Mouse (Mus musculus) urinary bladder, postnatal 4 days (tissue): ENCODE data around the gene Hebp2.
"Not testable (repeated sequence)": the region's sequence is repeated elsewhere in the genome, so short reads cannot be mapped to it uniquely, and the experiment has no call there.

ENCODE experiments used
- DNase-seq, 2 experiments: peaks; one replicate each; pipeline ENCODE4 v3.0.0; 2021 to 2022; ENCODE audit warnings: low spot score in 2 of 2

The Hebp2 gene

GRCm38 (mm10) chr10:18545813-18546235 is at the start of gene Hebp2:
TSS of gene Hebp2 (minus strand) at chr10:18546076.
- DNase-seq, result peak; percentile 70 to 76

- DNase-seq, result no peak
Observed at GRCm38 (mm10) chr10:18589455-18589854, 43.6 kb upstream of the Hebp2 start.

GRCm38 (mm10) chr10:18584188-18584587 is 38.3 kb upstream of the Hebp2 start:
- DNase-seq, result no peak

- DNase-seq, result no peak
Observed at GRCm38 (mm10) chr10:18572581-18572980, 26.7 kb upstream of the Hebp2 start.

GRCm38 (mm10) chr10:18562940-18563339 is 17.1 kb upstream of the Hebp2 start:
- peak in 1 of 2 experiments; percentile 63 for DNase-seq

GRCm38 (mm10) chr10:18561445-18561844 is 15.6 kb upstream of the Hebp2 start:
- DNase-seq, result no peak

GRCm38 (mm10) chr10:18559076-18559475 is 13.2 kb upstream of the Hebp2 start:
- DNase-seq, result not testable (repeated sequence)

GRCm38 (mm10) chr10:18549321-18550216 is 3.7 kb upstream of the Hebp2 start:
- DNase-seq, result no peak

- no peak for DNase-seq
Observed at GRCm38 (mm10) chr10:18547381-18547780, 1.5 kb upstream of the Hebp2 start.

GRCm38 (mm10) chr10:18545309-18545708 is 567 bp downstream of the Hebp2 start:
- no peak for DNase-seq

GRCm38 (mm10) chr10:18536889-18537288 is 9.0 kb downstream of the Hebp2 start:
- no peak for DNase-seq

- DNase-seq, result no peak
Observed at GRCm38 (mm10) chr10:18532293-18532692, 13.6 kb downstream of the Hebp2 start.

GRCm38 (mm10) chr10:18530161-18530560 is 15.7 kb downstream of the Hebp2 start:
- DNase-seq, result no peak

- DNase-seq, result no peak
Observed at GRCm38 (mm10) chr10:18529177-18529576, 16.7 kb downstream of the Hebp2 start.

- DNase-seq, result no peak
Observed at GRCm38 (mm10) chr10:18528475-18528874, 17.4 kb downstream of the Hebp2 start.

- no peak for DNase-seq
Observed at GRCm38 (mm10) chr10:18527766-18528165, 18.1 kb downstream of the Hebp2 start.

- DNase-seq, result no peak
Observed at GRCm38 (mm10) chr10:18526851-18527675, 18.8 kb downstream of the Hebp2 start.

- no peak for DNase-seq
Observed at GRCm38 (mm10) chr10:18526184-18526850, 19.6 kb downstream of the Hebp2 start.

- DNase-seq, result no peak
Observed at GRCm38 (mm10) chr10:18525726-18526125, 20.1 kb downstream of the Hebp2 start.

- no peak for DNase-seq
Observed at GRCm38 (mm10) chr10:18525311-18525710, 20.6 kb downstream of the Hebp2 start.

GRCm38 (mm10) chr10:18522556-18522955 is 23.3 kb downstream of the Hebp2 start:
- no peak for DNase-seq

GRCm38 (mm10) chr10:18511496-18511895 is 34.4 kb downstream of the Hebp2 start:
- DNase-seq, result no peak
